In genomic region chr9:62244612-62245010, GRCm38 (mm10) we compare ENCODE assay signal across 11 mouse cellular contexts. TPM values are rescaled to one million over a fixed set of nuclear protein-coding genes. Genes with fewer than 3 reads are reported as not detected.
DNase-seq lines count a peak whose midpoint lies in the region; ATAC-seq and TF ChIP-seq lines count a peak whose summit lies in the region.
"Had no signal": no experiment of that assay in that cellular context is flagged by ENCODE, and none has a peak within 500 bp of the region (broad histone marks: within the 10 kb centered on the region; RNA-seq: fewer than 3 reads in every experiment).

No protein-coding gene starts in this region.

- H3K27ac ChIP-seq in heart, embryonic 15.5 days: no peak overlapping the region
- no peak overlapping the region for H3K27ac ChIP-seq in lung, embryonic 16.5 days (ENCODE audit: low read length)
- H3K27ac ChIP-seq in intestine, embryonic 16.5 days (ENCODE audit: low read length): no peak overlapping the region

- DNase-seq in heart, postnatal 14 days: no peak
- DNase-seq in lung, postnatal 36 days: no peak
- no peak for DNase-seq in c-Kit-positive CD71-positive TER-119-positive erythroid progenitor cells, embryonic 14.5 days (ENCODE audit: low spot score)
- no peak for DNase-seq in left cerebral cortex, postnatal 14 days (ENCODE audit: low spot score in 2 of 2)

- ATAC-seq in heart, embryonic 15.5 days (replicated peaks; ENCODE audit: insufficient number of reproducible peaks, insufficient read depth, low FRiP score, low read depth): no peak; the same call in 1 of the 2 replicates
- no peak for ATAC-seq in lung, embryonic 16.5 days (ENCODE audit: low read depth)
- ATAC-seq in intestine, embryonic 16.5 days: peak; percentile 55; the same call in 1 of the 2 replicates
- ATAC-seq: activated CD4-positive, CD25-positive, alpha-beta regulatory T cell, adult 4 months had no signal

- H3ac ChIP-seq in myocyte (ENCODE audit: control insufficient read depth, insufficient read length): no peak overlapping the region

- H3K4me3 ChIP-seq in heart, embryonic 15.5 days: peak overlapping the region; percentile 28; the same call in 1 of the 2 replicates
- H3K4me3 ChIP-seq in lung, embryonic 16.5 days (ENCODE audit: low read length): no peak overlapping the region; the same call in 1 of the 2 replicates
- no peak overlapping the region for H3K4me3 ChIP-seq in intestine, embryonic 16.5 days (ENCODE audit: low read length)
- no peak overlapping the region for H3K4me3 ChIP-seq in myocyte

- H3K9me3 ChIP-seq in heart, embryonic 15.5 days (replicated peaks): no peaks in the 10 kb centered on the region
- H3K9me3 ChIP-seq in lung, embryonic 16.5 days (ENCODE audit: control insufficient read depth, low read length): no peaks in the 10 kb centered on the region
- H3K9me3 ChIP-seq in intestine, embryonic 16.5 days (ENCODE audit: control insufficient read depth, low read length): no peaks in the 10 kb centered on the region

- 35% methylated on average over 3 of the region's 3 CpGs for WGBS in heart, embryonic 15.5 days
- WGBS in lung, embryonic 16.5 days: 33% methylated on average over 3 of the region's 3 CpGs
- 36% methylated on average over 3 of the region's 3 CpGs for WGBS in intestine, embryonic 16.5 days

- no peak overlapping the region for H3K9ac ChIP-seq in heart, embryonic 15.5 days
- H3K9ac ChIP-seq in lung, embryonic 16.5 days (ENCODE audit: low read length): no peak overlapping the region
- H3K9ac ChIP-seq in intestine, embryonic 16.5 days (ENCODE audit: low read depth, low read length): no peak overlapping the region
- H3K9ac ChIP-seq: forebrain, postnatal 0 days had no signal

- H3K4me1 ChIP-seq in heart, embryonic 15.5 days (replicated peaks): peaks cover 5% of the 10 kb centered on the region
- H3K4me1 ChIP-seq in lung, embryonic 16.5 days (replicated peaks; ENCODE audit: control insufficient read depth, insufficient read depth, low read length): peaks cover 9% of the 10 kb centered on the region; the same call in 1 of the 2 replicates
- H3K4me1 ChIP-seq in intestine, embryonic 16.5 days (ENCODE audit: control insufficient read depth, insufficient read depth, low read length): peaks cover 10% of the 10 kb centered on the region

- no peaks in the 10 kb centered on the region for H3K79me2 ChIP-seq in myocyte (ENCODE audit: control insufficient read depth, insufficient read depth)

- intact Hi-C loops in heart, postnatal 14 days (cut with DNase I): loop anchor here (1.0 to 5.0 kb wide), 4 partner anchors 122 to 297 kb away; partner anchors contain the start of genes Glce and Kif23
- intact Hi-C loops in left cerebral cortex, postnatal 14 days (cut with DNase I): loop anchor here (1.0 to 5.0 kb wide), 4 partner anchors 122 to 297 kb away; partner anchors contain the start of genes Glce and Kif23

- no peak for TF ChIP-seq POLR2A in myocyte (IDR thresholded peaks at IDR 0.05; ENCODE audit: insufficient read length, low read depth)

- H3K4me2 ChIP-seq in heart, embryonic 15.5 days: 0 out of 2 replicates have a peak overlapping the region, but pooled peaks have one; percentile 61
- peak overlapping the region; percentile 38 for H3K4me2 ChIP-seq in lung, embryonic 16.5 days (ENCODE audit: low read depth, low read length)
- H3K4me2 ChIP-seq in intestine, embryonic 16.5 days (ENCODE audit: low read depth, low read length): 0 out of 2 replicates have a peak overlapping the region, but pooled peaks have one; percentile 1
- H3K4me2 ChIP-seq in myocyte (ENCODE audit: low read depth): peak overlapping the region; percentile 28

- no peaks in the 10 kb centered on the region for H3K36me3 ChIP-seq in heart, embryonic 15.5 days
- H3K36me3 ChIP-seq in lung, embryonic 16.5 days (ENCODE audit: control insufficient read depth, insufficient read depth, low read length): no peaks in the 10 kb centered on the region
- H3K36me3 ChIP-seq in intestine, embryonic 16.5 days (ENCODE audit: control insufficient read depth, insufficient read depth, low read length): no peaks in the 10 kb centered on the region
- H3K36me3 ChIP-seq in myocyte (ENCODE audit: control insufficient read depth, insufficient read depth): no peaks in the 10 kb centered on the region

- H3K27me3 ChIP-seq in heart, embryonic 15.5 days: peaks cover 4% of the 10 kb centered on the region; the same call in 1 of the 2 replicates
- no peaks in the 10 kb centered on the region for H3K27me3 ChIP-seq in lung, embryonic 16.5 days (ENCODE audit: control insufficient read depth, insufficient read depth, low read depth, low read length)
- H3K27me3 ChIP-seq in intestine, embryonic 16.5 days (replicated peaks; ENCODE audit: control insufficient read depth, insufficient read depth, low read length): no peaks in the 10 kb centered on the region
- no peaks in the 10 kb centered on the region for H3K27me3 ChIP-seq in myocyte (ENCODE audit: control insufficient read depth, insufficient read depth, insufficient read length)

TF ChIP-seq in myocyte, 11 proteins besides CTCF, POLR2A, EP300 and RAD21:
- TF ChIP-seq USF1 (IDR thresholded peaks at IDR 0.05; ENCODE audit: low read depth): no peak
- TF ChIP-seq SRF (IDR thresholded peaks at IDR 0.05; ENCODE audit: control insufficient read depth, insufficient read length, low read depth): no peak
- no peak for TF ChIP-seq POLR2AphosphoS2 (IDR thresholded peaks at IDR 0.05; ENCODE audit: insufficient read length, low read depth)
- no peak for TF ChIP-seq MYOG (IDR thresholded peaks at IDR 0.05; ENCODE audit: control insufficient read depth in 1 of 3, insufficient read depth in 1 of 3, insufficient read length in 2 of 3, low read depth in 2 of 3)
- TF ChIP-seq MYOD1 (IDR thresholded peaks at IDR 0.05; ENCODE audit: control insufficient read depth in 1 of 3, insufficient read length in 2 of 3, low read depth in 2 of 3): no peak
- no peak for TF ChIP-seq CEBPB (IDR thresholded peaks at IDR 0.05; ENCODE audit: insufficient read depth, poor library complexity, severe bottlenecking)
- TF ChIP-seq E2F4 (IDR thresholded peaks at IDR 0.05; ENCODE audit: insufficient read depth): no peak
- no peak for TF ChIP-seq TCF3 (IDR thresholded peaks at IDR 0.05; ENCODE audit: insufficient read length, low read depth)
- no peak for TF ChIP-seq TCF12 (IDR thresholded peaks at IDR 0.05; ENCODE audit: insufficient read depth, poor library complexity, severe bottlenecking)
- no peak for TF ChIP-seq MAX (IDR thresholded peaks at IDR 0.05; ENCODE audit: low read depth)
- no peak for TF ChIP-seq REST (IDR thresholded peaks at IDR 0.05; ENCODE audit: insufficient read depth, insufficient read length)

RNA-seq across cellular contexts. Expression of gene Spesp1, which starts 37.4 kb away (rescaled TPM):
- not detected in 2 replicates for polyA plus RNA-seq in heart, embryonic 15.5 days (2015; fragmentation: Nextera tagmentation; extraction: Ambion mirVana)
- not detected for total RNA-seq in heart, postnatal 14 days (2021)
- not detected in 2 replicates for polyA plus RNA-seq in lung, embryonic 16.5 days (2015; fragmentation: Nextera tagmentation; extraction: Ambion mirVana)
- not detected in 2 replicates for polyA plus RNA-seq in intestine, embryonic 16.5 days (2015; fragmentation: Nextera tagmentation; extraction: Ambion mirVana)
- polyA plus RNA-seq in myocyte (2012; fragmentation: generic; extraction: Trizol): not detected
- total RNA-seq in left cerebral cortex, postnatal 14 days (2021): not detected
- total RNA-seq: common myeloid progenitor, adult 5-6 weeks had no signal
- polyA plus RNA-seq: activated CD4-positive, CD25-positive, alpha-beta regulatory T cell, adult 4 months; forebrain, postnatal 0 days had no signal

Comparison
In these comparisons a context has a peak if more than half of its experiments do, and no peak if none do; other contexts are left out.
1. H3K4me2 ChIP-seq: peak in every context shown above with its lines; median percentile 61 in heart, embryonic 15.5 days; 38 in lung, embryonic 16.5 days; 28 in myocyte; 1 in intestine, embryonic 16.5 days.